Mouse (Mus musculus) small intestine, adult 2 months (tissue): ENCODE measurements around the gene Fau. TPM values are rescaled to one million over a fixed set of nuclear protein-coding genes. Genes with fewer than 3 reads are reported as not detected.

Source experiments
- H3K27ac ChIP-seq: fragments of 200-500 bp; 2 replicates; pipeline ENCODE4 v1.5.1; 2012; ENCODE audit warnings: low read depth, low read length, control low read depth, inconsistent platforms; ENCODE audit not compliant: insufficient read depth
- H3K27me3 ChIP-seq: fragments of 200-500 bp; 2 replicates; pipeline ENCODE4 v1.6.1; 2012; ENCODE audit warnings: mild to moderate bottlenecking, moderate library complexity, low read length, inconsistent platforms; ENCODE audit not compliant: control insufficient read depth, insufficient read depth
- H3K36me3 ChIP-seq: fragments of 200-500 bp; 2 replicates; pipeline ENCODE4 v1.6.1; 2012; ENCODE audit warnings: mild to moderate bottlenecking, low read length, control low read depth, inconsistent platforms; ENCODE audit not compliant: control insufficient read depth, insufficient read depth
- H3K4me1 ChIP-seq: fragments of 200-500 bp; 2 replicates; pipeline ENCODE4 v1.6.1; 2012; ENCODE audit warnings: low read length, inconsistent platforms, mixed read lengths; ENCODE audit not compliant: control insufficient read depth, insufficient read depth, insufficient read length
- H3K4me3 ChIP-seq: fragments of 200-500 bp; 2 replicates; pipeline ENCODE4 v1.5.1; 2012; ENCODE audit warnings: low read depth, mild to moderate bottlenecking, control low read depth, inconsistent platforms, low read length, moderate library complexity
- CTCF ChIP-seq: fragments of 200-500 bp; IDR thresholded peaks from 2 replicates; pipeline ENCODE4 v1.5.1; 2012; ENCODE audit warnings: low read depth, mild to moderate bottlenecking, control low read depth, inconsistent platforms, low read length, moderate library complexity, mixed read lengths; ENCODE audit not compliant: insufficient replicate concordance, insufficient read length; ENCODE audit errors: extremely low read depth
- POLR2A ChIP-seq: fragments of 200-500 bp; IDR thresholded peaks from 2 replicates; pipeline ENCODE4 v1.6.1; 2012; ENCODE audit warnings: low read depth, mild to moderate bottlenecking, control low read depth, inconsistent platforms, low read length, moderate library complexity
- WGBS: fragments of 180-500 bp; shearing (Covaris S2); methylation state at CpG from one replicate; pipeline ENCODE4 v1.1.7; 2018; 5-methylcytosine and 5-hydroxymethylcytosine counted together
- polyA plus RNA-seq: library from polyadenylated mRNA; depleted of rRNA; stranded (reverse); fragments of >200 nt; gene quantifications from 2 replicates; pipeline ENCODE4 v1.2.3, GENCODE M21; 2012; rRNA removed

Gene Fau
- 1,660 and 2,469 TPM in 2 replicates for polyA plus RNA-seq

DNA sequence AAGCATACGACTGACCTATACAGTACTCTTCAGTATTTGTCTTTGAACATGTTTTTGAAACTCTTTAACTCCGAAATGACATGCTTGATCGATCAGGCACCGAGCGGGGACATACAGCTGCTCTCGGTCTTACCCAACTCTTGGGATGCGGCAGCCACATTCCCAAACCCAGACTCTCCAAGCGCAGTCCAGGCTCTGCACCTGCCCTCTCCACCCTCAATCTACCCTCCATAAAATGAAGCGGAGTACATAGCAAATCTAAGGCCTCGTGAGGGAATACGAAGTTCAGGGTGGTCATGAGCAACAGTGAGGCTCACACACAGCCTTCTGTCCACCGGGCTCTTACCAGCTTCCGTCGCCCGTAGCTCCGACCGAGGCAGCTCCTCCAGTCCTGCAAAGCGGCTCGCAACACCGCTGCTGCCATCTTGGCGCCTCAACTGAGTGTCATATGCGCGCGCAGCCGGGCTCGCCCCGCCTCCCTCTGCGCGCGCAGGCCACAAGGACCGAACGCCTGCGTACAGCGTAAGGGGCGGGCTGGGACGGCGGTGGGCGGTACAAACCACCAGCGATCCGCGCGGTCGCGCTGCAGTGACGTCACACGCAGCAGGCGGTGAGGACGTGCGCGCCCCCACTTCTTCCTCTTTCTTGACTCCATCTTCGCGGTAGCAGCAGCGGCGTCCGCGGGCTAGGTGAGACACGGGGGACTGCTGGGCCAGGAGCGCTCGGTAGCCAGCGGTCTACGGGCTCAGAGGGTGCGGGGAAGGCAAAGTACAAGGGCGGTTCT is at the start of gene Fau, which contains the start of gene Mrpl49:
TSS of gene Fau (plus strand) at position 532 of the 784 bp plus-strand sequence.
TSS of gene Mrpl49 (minus strand) at position 473 of the 784 bp plus-strand sequence.
- H3K4me1 ChIP-seq: peaks cover 7% of the 10 kb centered on the region
- H3K4me3 ChIP-seq: peak within 1 kb of the TSS; percentile 81
- H3K36me3 ChIP-seq: peaks cover 30% of the 10 kb centered on the region
- no peaks in the 10 kb centered on the region for H3K27me3 ChIP-seq
- TF ChIP-seq CTCF (no peak), POLR2A (peak; percentile 81)
- WGBS: under 1% methylated on average over 63 of the region's 63 CpGs
- peak within 1 kb of the TSS; percentile 92 for H3K27ac ChIP-seq

DNA sequence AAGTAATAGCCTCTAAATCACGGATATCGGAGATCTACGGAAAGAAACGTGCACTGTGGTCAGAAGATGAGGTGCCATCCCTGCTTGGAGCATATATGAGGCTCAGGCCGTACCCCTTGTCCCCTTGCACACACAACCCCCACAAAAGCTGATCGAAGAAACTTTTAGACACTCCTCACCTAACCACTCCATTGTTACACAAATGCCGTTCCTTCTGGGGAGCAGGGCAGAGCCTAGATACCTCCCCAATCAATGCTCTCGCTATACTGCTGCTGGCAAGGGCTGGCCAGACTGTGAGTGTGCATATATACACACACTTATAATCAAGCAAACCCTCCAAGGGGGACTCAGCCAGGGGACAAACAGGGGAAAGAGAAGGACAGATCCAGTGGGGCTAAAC is 48.5 kb upstream of the Fau start:
- Histone ChIP-seq H3K36me3 (peaks cover 50% of the 10 kb centered on the region), H3K4me1 (peaks cover 9% of the 10 kb centered on the region; the same call in 1 of the 2 replicates), H3K27ac (no peak overlapping the region), H3K4me3 (no peak overlapping the region), H3K27me3 (no peaks in the 10 kb centered on the region)
- TF ChIP-seq CTCF (no peak), POLR2A (no peak)
- 94% methylated on average over 8 of the region's 8 CpGs for WGBS

GRCm38 (mm10) chr19:6013691-6014090 is 44.0 kb upstream of the Fau start:
- TF ChIP-seq POLR2A (no peak), CTCF (no peak)
- H3K27ac ChIP-seq: no peak overlapping the region
- peaks cover 26% of the 10 kb centered on the region for H3K36me3 ChIP-seq
- H3K4me1 ChIP-seq: peaks cover 11% of the 10 kb centered on the region; the same call in 1 of the 2 replicates
- peak overlapping the region; percentile 80 for H3K4me3 ChIP-seq
- H3K27me3 ChIP-seq: no peaks in the 10 kb centered on the region
- 44% methylated on average over 10 of the region's 10 CpGs for WGBS

GRCm38 (mm10) chr19:6014991-6015510 is 42.6 kb upstream of the Fau start:
- H3K36me3 ChIP-seq: peaks cover 18% of the 10 kb centered on the region
- TF ChIP-seq POLR2A (peak; percentile 66; the same call in 1 of the 2 replicates), CTCF (no peak)
- 0% methylated on average over 15 of the region's 18 CpGs for WGBS

GRCm38 (mm10) chr19:6015511-6016315 is 41.9 kb upstream of the Fau start, which contains the start of gene Capn1:
Gene Capn1, minus strand, starts transcription at chr19:6015897.
- Histone ChIP-seq H3K27me3 (no peaks in the 10 kb centered on the region), H3K4me3 (peak within 1 kb of the TSS; percentile 80), H3K27ac (peak within 1 kb of the TSS; percentile 64), H3K36me3 (peaks cover 12% of the 10 kb centered on the region), H3K4me1 (peaks cover 17% of the 10 kb centered on the region; the same call in 1 of the 2 replicates)
- 3% methylated on average over 40 of the region's 40 CpGs for WGBS
- peak; percentile 35; the same call in 1 of the 2 replicates for TF ChIP-seq CTCF
- no peak for TF ChIP-seq POLR2A

More at GRCm38 (mm10) chr19:6014991-6015510, 42.6 kb upstream of the Fau start:
- peaks cover 14% of the 10 kb centered on the region; the same call in 1 of the 2 replicates for H3K4me1 ChIP-seq
- H3K27me3 ChIP-seq: no peaks in the 10 kb centered on the region
- peak overlapping the region; percentile 64 for H3K27ac ChIP-seq
- peak overlapping the region; percentile 80 for H3K4me3 ChIP-seq

- H3K4me1 ChIP-seq: peaks cover 20% of the 10 kb centered on the region; the same call in 1 of the 2 replicates
- TF ChIP-seq CTCF (no peak), POLR2A (no peak)
- H3K36me3 ChIP-seq: peaks cover 5% of the 10 kb centered on the region; the same call in 1 of the 2 replicates
- no peaks in the 10 kb centered on the region for H3K27me3 ChIP-seq
- no peak overlapping the region for H3K27ac ChIP-seq
- peak overlapping the region; percentile 80; the same call in 1 of the 2 replicates for H3K4me3 ChIP-seq
- WGBS: 40% methylated on average over 7 of the region's 7 CpGs
These were observed 41.1 kb upstream of the Fau start for GRCm38 (mm10) chr19:6016532-6016931.
